Mouse (Mus musculus): ENCODE measurements around the gene Olfr491. TPM values are rescaled to one million over a fixed set of nuclear protein-coding genes. Genes with fewer than 3 reads are reported as not detected.

Olfr491 gene
- not detected in 2 replicates for polyA plus RNA-seq (2012; rRNA removed)

DNA sequence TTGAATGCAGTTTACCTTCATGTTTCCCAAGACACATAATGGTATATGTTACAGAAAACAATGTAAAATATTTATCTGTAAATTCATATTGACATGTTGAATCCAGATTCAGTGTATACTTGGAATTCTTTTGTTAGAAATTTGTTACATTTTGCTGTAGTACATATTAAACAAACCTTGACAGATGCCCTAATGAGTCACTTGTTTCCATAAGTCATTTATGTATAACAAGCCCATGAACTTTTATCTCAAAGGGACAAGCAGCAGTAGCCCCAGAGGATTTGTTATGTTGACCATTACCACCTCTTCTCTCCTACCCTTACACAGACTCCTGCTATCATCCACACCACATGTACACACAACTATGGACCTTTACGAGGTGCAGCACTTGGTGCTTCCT, at the start of gene Olfr491:
Olfr491 (plus strand) TSS at position 301 of the 400 bp plus-strand sequence.

DNA sequence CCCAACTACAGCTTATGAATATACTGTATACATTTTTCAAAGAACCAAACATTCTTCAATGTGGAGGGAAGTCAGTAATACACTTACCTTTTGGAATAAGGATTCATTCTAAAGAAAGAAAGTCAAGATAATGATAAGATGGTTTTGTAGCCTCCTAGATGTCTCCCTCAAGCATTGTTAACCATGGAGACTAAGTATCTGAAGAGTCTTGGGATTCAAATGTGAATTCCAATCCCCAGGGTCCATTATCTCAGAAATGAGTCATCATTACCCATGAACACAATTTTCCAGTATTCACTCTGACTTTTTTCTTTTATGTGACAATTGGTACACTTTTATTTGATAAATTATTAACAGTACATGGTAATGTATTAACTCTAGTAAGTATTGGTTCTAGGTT, 24.4 kb upstream of the Olfr491 start, which contains the start of gene Olfr490:
Olfr490 (minus strand) TSS at position 101 of the 400 bp plus-strand sequence.

GRCm38 (mm10) chr7:108323574-108323973, 10.3 kb downstream of the Olfr491 start, which contains the start of gene Olfr492:
Gene Olfr492, minus strand, starts transcription at chr7:108323674.

GRCm38 (mm10) chr7:108346879-108347278, 33.6 kb downstream of the Olfr491 start, which contains the start of gene Olfr493:
Gene Olfr493, minus strand, starts transcription at chr7:108346979.

GRCm38 (mm10) chr7:108365035-108365434, 51.8 kb downstream of the Olfr491 start, which contains the start of gene Olfr494:
Gene Olfr494, plus strand, starts transcription at chr7:108365335.

Other genes with a start within 250 kb of the Olfr491 start
- not detected in 2 replicates for gene Olfr480, start 246.1 kb upstream of the Olfr491 start, polyA plus RNA-seq (2012; rRNA removed)
- gene Olfr481, start 233.6 kb upstream of the Olfr491 start, polyA plus RNA-seq (2012; rRNA removed) = not detected in 2 replicates
- gene Olfr482, start 215.9 kb upstream of the Olfr491 start, polyA plus RNA-seq (2012; rRNA removed) = not detected in 2 replicates
- not detected in 2 replicates for gene Olfr483, start 212.6 kb upstream of the Olfr491 start, polyA plus RNA-seq (2012; rRNA removed)
- gene Olfr484, start 186.0 kb upstream of the Olfr491 start, polyA plus RNA-seq (2012; rRNA removed) = not detected in 2 replicates
- not detected in 2 replicates for gene Olfr485, start 153.6 kb upstream of the Olfr491 start, polyA plus RNA-seq (2012; rRNA removed)
- not detected in 2 replicates for gene Olfr486, start 140.7 kb upstream of the Olfr491 start, polyA plus RNA-seq (2012; rRNA removed)
- not detected in 2 replicates for gene Olfr487, start 98.8 kb upstream of the Olfr491 start, polyA plus RNA-seq (2012; rRNA removed)
- not detected in 2 replicates for gene Olfr488, start 55.1 kb upstream of the Olfr491 start, polyA plus RNA-seq (2012; rRNA removed)
- gene Olfr490, start 24.5 kb upstream of the Olfr491 start, polyA plus RNA-seq (2012; rRNA removed) = not detected in 2 replicates
- gene Olfr492, start 10.2 kb downstream of the Olfr491 start, polyA plus RNA-seq (2012; rRNA removed) = not detected in 2 replicates
- not detected in 2 replicates for gene Olfr493, start 33.5 kb downstream of the Olfr491 start, polyA plus RNA-seq (2012; rRNA removed)
- not detected in 2 replicates for gene Olfr494, start 51.9 kb downstream of the Olfr491 start, polyA plus RNA-seq (2012; rRNA removed)
- gene Olfr495, start 79.7 kb downstream of the Olfr491 start, polyA plus RNA-seq (2012; rRNA removed) = not detected in 2 replicates
- not detected in 2 replicates for gene Olfr497, start 107.0 kb downstream of the Olfr491 start, polyA plus RNA-seq (2012; rRNA removed)
- gene Olfr498, start 151.9 kb downstream of the Olfr491 start, polyA plus RNA-seq (2012; rRNA removed) = not detected in 2 replicates
- gene Olfr502, start 211.6 kb downstream of the Olfr491 start, polyA plus RNA-seq (2012; rRNA removed) = not detected in 2 replicates
- gene Olfr503, start 231.1 kb downstream of the Olfr491 start, polyA plus RNA-seq (2012; rRNA removed) = not detected in 2 replicates